Mouse (Mus musculus) spleen, adult 2 months (tissue): ENCODE measurements at regions not wholly inside any gene's neighbourhood (a gene's known extent, or its start where the extent isn't known, plus 50 kb on each side); places are given as distances from the start of the nearest gene placed in this dataset.

Experiments
- CTCF ChIP-seq: fragments of 200-500 bp; IDR thresholded peaks from 2 replicates; pipeline ENCODE4 v1.5.1; 2011; ENCODE audit warnings: mild to moderate bottlenecking, inconsistent platforms; ENCODE audit not compliant: insufficient read depth, insufficient read length, insufficient replicate concordance; ENCODE audit errors: extremely low read depth
- POLR2A ChIP-seq: fragments of 200-500 bp; IDR thresholded peaks from 2 replicates; pipeline ENCODE4 v1.6.1; 2011; ENCODE audit warnings: low read depth, low read length, inconsistent platforms

DNA sequence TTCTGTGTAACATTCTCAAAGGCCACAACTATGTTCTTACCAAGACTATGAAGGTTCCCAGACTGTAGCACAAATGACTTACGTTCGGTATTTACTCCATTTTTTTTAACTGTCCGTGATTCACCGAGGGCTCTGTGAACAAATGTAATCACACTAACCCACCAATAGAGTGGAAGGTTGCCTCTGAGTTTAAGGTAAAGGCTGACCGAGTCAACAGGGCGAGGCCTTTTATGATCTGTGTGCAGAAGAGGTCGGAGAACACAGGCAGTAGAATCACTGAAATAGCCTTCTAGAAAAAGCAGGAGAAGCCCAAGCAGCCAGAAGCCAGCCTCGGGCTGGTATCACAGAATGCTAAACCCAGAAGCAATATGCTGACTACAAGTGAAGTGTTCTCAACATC lies 218.9 kb upstream of the Erbb4 start:
- TF ChIP-seq CTCF (no peak), POLR2A (no peak)
